Mouse (Mus musculus) adrenal gland, postnatal 14 days (tissue): ENCODE results near the gene Cped1. TPM values are rescaled to one million over a fixed set of nuclear protein-coding genes. Genes with fewer than 3 reads are reported as not detected.

Source experiments
- DNase-seq: peaks from one replicate; pipeline ENCODE4 v3.0.0; 2021; ENCODE audit warnings: mixed read lengths
- total RNA-seq: library from RNA; stranded (reverse); gene quantifications from 2 replicates; pipeline ENCODE4 v1.2.3, GENCODE M21; 2021

Gene Cped1
- total RNA-seq, 1 experiment from 2014 or later = 31.3 TPM

GRCm38 (mm10) chr6:22026761-22027594 is 41.3 kb downstream of the Cped1 start:
- DNase-seq = no peak

GRCm38 (mm10) chr6:22027854-22028253 is 42.1 kb downstream of the Cped1 start:
- no peak for DNase-seq

GRCm38 (mm10) chr6:22030381-22030780 is 44.7 kb downstream of the Cped1 start:
- DNase-seq = no peak

DNA sequence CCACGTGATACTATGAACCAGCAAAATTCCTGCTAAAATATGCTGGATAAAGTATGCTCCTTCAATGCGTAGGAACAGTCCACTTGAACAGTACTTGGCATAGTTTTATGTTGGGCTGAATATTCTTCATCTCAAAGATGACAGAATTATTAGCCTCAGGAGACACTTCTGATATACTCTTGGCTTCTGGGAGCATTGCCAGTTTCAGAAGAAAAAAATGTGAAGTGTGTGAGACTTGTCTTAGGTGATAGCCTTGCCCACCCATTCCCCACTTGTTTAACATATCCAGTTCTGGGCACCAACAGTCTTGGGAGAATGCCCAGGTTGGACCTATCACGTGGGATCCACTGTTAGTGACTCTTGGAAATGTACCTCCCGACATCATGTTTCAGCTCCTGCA is 47.5 kb downstream of the Cped1 start:
- peak; percentile 21 for DNase-seq

DNA sequence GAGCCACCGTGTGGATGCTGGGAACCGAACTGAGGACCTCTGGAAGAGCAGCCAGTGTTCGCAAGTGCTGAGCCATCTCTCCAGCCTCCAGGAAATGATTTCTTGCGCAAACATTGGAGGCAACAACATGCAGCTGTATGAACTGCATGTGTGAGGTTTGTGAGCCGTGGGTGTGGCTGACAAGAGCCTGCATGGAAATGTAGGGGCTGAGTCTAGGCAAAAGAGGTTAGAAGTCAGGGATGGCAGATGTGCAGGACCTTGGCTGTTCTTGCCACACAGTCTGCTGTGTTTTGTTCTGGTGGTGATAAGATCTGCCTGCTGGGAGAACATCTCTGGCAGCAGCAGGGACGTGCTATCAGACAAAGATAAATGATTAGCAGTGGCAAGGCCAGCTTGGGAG is 49.7 kb downstream of the Cped1 start:
- peak; percentile 24 for DNase-seq

GRCm38 (mm10) chr6:22035895-22036294 is 50.2 kb downstream of the Cped1 start:
- DNase-seq = no peak

DNA sequence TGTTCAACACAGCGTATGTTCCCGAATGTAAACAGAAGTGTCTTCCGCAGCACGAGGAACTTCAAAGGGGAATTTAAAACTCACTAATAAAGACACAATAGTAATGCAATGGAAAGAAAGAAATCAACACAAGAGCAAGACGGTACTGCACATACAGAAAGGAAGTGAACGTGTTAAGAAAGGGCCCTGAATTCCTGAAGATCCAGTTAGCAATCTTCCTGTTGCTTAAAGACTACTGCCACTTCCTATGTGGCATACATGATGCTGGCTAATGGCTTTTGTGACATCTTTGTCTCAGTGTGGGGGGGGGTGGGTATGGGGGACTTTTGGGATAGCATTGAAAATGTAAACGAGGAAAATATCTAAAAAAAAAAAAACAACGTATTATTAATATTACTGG is 50.7 kb downstream of the Cped1 start:
- no peak for DNase-seq

- no peak for DNase-seq
Measured at GRCm38 (mm10) chr6:22036911-22037310, 51.2 kb downstream of the Cped1 start.

GRCm38 (mm10) chr6:22037441-22038050 is 51.8 kb downstream of the Cped1 start:
- peak; percentile 14 for DNase-seq

GRCm38 (mm10) chr6:22039666-22040065 is 54.0 kb downstream of the Cped1 start:
- DNase-seq = peak; percentile 45

DNA sequence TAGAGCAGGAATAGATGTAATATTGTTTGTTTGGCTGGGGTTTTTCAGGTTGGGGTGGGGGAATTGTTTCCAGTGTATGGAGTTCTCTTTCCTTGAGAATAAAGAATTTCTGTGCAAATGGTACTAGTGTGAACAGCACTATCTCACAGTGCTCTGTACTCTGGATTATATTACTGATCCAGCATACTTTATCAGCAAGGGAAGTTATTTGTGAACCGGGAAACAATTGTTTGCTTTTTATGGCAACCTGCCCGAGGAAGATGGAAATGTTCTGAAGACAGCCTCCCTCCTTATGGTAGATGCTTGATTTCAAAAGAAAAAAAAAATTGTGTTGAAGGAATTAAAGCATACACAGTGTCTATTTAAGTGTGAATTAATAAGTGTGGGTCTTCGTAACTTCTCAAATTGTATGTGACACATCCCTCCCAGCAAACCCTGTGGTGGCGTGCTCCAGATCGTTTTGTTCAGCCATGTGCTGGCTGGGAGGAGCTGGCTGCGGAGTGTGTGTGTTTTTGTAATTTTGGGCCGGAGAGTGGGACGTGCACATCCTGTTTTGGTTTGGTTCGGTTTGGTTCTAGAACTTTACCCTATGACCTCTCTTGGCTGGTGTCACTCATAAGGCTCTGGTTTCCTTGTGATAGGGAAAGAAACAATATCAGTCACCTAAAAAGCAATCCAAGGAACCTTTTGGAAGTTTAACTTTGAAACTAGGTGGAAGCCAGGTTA is 59.3 kb downstream of the Cped1 start:
- peak; percentile 23 for DNase-seq

GRCm38 (mm10) chr6:22047101-22047500 is 61.4 kb downstream of the Cped1 start:
- no peak for DNase-seq

- no peak for DNase-seq
Measured at GRCm38 (mm10) chr6:22049093-22049492, 63.4 kb downstream of the Cped1 start.

GRCm38 (mm10) chr6:22051526-22051925 is 65.8 kb downstream of the Cped1 start:
- DNase-seq = no peak

GRCm38 (mm10) chr6:22053014-22053413 is 67.3 kb downstream of the Cped1 start:
- DNase-seq = no peak

DNA sequence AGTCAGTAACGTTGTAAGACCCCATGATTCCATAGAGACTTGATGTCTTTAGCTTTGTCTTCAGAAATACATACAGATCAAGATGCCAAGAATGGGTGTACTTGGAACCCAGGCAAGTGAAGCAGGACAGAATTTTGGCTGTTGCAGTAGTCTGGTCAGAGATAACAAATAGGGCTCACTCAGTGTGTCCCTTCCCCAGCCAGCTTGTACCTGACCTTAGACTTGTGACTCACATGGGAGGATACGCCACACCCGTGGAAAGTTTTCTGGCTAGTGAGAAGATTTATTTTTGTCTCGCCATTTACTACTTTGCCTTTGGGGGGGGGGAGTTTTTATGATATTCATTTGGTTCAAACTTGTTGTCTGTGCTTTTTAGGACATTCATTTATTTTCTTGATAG is 78.6 kb downstream of the Cped1 start:
- DNase-seq = peak; percentile 63

DNA sequence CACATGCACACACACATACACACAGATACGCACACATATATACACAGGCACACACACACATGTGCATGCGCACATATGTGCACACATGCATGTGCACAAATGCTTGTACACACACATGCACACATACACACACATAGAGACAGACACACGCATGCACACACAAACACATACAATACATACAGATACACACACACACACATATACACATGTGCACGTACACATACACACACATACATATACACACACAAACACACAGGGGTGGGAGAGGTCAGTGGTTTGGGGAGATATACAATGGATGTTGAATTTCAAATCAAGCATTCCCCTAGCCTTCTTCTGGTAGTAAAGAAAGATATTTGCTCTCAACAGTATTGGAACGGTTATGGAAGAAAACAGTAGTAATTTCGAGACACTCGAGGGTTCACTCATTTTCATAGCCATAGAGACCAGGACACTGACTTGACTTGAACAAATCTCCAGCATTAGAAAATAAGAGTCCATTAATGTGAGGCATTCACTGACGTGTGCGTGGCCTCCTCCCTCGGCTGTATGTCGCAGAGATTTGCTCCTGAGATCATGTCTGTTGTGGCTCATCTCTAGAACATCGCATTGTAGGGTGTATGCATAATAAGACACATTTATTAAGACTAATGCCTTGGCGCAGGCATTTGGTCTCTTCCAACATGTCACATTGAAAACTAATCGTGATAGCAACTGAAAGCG is 85.0 kb downstream of the Cped1 start:
- DNase-seq = no peak

DNA sequence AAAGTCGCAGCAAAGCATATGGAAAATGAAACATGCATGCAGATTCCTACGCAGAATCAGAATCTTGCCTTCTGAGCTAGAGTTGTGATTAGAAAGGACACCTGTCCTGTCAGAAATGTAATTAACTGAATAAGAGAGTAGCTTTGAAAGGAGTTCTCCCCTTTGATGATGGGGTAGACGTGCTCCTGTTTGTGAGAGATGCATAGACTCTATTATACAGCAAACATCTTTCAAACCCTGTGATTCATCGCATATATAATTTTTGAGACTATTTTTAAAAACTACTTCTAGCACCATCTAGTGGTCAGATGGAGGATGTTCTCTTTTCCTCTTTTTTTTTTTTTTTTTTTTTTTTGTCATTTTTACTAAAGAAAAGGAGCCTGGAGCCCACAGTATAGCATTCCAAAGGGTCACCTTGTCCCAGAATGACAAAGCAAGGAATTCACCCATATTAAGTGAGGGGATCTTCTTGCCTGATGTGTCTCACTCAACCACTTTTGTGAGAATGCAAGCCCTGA is 85.7 kb downstream of the Cped1 start:
- no peak for DNase-seq

- DNase-seq = no peak
Measured at GRCm38 (mm10) chr6:22072737-22073136, 87.0 kb downstream of the Cped1 start.

DNA sequence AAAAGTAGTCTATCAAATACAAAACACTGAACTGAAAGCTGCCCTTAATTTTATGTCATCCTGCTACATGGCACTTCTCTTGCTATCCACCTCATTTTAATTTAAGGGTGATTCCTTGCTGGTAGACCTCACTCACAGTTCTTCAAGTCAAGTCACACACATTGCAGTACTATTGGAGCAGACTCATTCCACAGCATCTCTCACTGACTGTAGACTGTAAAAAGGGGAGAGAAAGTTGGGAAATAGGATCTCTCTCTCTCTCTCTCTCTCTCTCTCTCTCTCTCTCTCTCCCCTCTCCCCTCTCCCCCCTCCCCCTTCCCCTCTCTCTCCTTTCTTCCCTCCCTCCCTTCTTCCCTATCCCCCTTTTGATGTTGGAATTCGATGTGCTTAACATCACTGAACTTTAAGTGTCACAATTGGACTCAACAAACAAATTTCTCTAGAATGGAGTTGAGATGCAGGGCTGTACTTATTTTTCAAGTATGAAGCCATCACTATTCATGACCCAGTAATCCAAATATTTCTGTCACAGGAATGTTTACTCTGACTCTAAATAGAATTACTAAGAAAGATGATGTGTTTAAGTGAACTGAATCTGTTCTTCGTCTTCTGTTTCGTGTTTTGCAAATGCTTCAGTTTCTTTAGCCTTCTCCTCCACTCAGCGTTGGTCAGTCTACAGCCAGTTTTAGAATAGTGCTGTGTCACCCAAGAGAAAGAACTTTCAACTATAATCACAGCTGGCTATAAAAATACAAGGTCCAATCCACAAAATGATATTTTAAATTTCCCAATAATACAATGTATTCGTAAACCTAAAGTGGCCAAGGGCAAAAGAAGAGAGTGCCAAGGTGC is 88.7 kb downstream of the Cped1 start:
- DNase-seq = no peak

- no peak for DNase-seq
Measured at GRCm38 (mm10) chr6:22078686-22079264, 93.1 kb downstream of the Cped1 start.
